Mouse (Mus musculus) hindbrain, postnatal 0 days (tissue): Measurements from ENCODE around the gene Card19. TPM values are rescaled to one million over a fixed set of nuclear protein-coding genes. Genes with fewer than 3 reads are reported as not detected.

Source experiments
- ATAC-seq: fragments of 200-750 bp; cut with Nextera tagmentation; 2 replicates; pipeline ENCODE4 v1.8.0; 2017; ENCODE audit warnings: mild to moderate bottlenecking, moderate TSS enrichment, moderate library complexity
- DNase-seq: peaks from one replicate; pipeline ENCODE4 v3.0.0-alpha.2; 2015; ENCODE audit warnings: low spot score
- H3K27ac ChIP-seq: fragments of 300-500 bp; sonication (generic); 2 replicates; pipeline ENCODE4 v1.5.1; 2014; ENCODE audit warnings: mild to moderate bottlenecking
- H3K27me3 ChIP-seq: fragments of 300-500 bp; sonication (generic); 2 replicates; pipeline ENCODE4 v1.6.1; 2014; ENCODE audit warnings: low read length, mixed read lengths; ENCODE audit not compliant: insufficient read depth
- H3K36me3 ChIP-seq: fragments of 300-500 bp; sonication (generic); 2 replicates; pipeline ENCODE4 v1.6.1; 2014; ENCODE audit warnings: low read length, mixed read lengths; ENCODE audit not compliant: insufficient read depth
- H3K4me1 ChIP-seq: fragments of 300-500 bp; sonication (generic); 2 replicates; pipeline ENCODE4 v1.6.1; 2014; ENCODE audit warnings: antibody characterized with exemption, low read length, mixed read lengths; ENCODE audit not compliant: insufficient read depth
- H3K4me2 ChIP-seq: fragments of 300-500 bp; sonication (generic); 2 replicates; pipeline ENCODE4 v1.6.1; 2014; ENCODE audit warnings: low read depth, mild to moderate bottlenecking, low read length, moderate library complexity, mixed read lengths
- H3K4me3 ChIP-seq: fragments of 300-500 bp; sonication (generic); 2 replicates; pipeline ENCODE4 v1.5.1; 2014; ENCODE audit warnings: low read length
- H3K9ac ChIP-seq: fragments of 300-500 bp; sonication (generic); replicated peaks from 2 replicates; pipeline ENCODE4 v1.6.1; 2014; ENCODE audit warnings: mild to moderate bottlenecking, low read length, moderate library complexity, mixed read lengths
- H3K9me3 ChIP-seq: fragments of 300-500 bp; sonication (generic); 2 replicates; pipeline ENCODE4 v1.6.1; 2016; ENCODE audit warnings: low read length, mixed read lengths
- CTCF ChIP-seq: IDR thresholded peaks from 2 replicates; pipeline ENCODE4 v1.5.1; 2016; ENCODE audit warnings: antibody characterized with exemption, control low read depth, low read depth
- WGBS: fragments of 180-500 bp; shearing (Covaris S2); extraction: QIAGEN DNeasy Blood & Tissue Kit; methylation state at CpG from one replicate; pipeline ENCODE4 v1.1.7; 2014; 5-methylcytosine and 5-hydroxymethylcytosine counted together
- polyA plus RNA-seq: library from polyadenylated mRNA; unstranded; fragments of >200 nt; fragmentation: Nextera tagmentation; extraction: Ambion mirVana; gene quantifications from 2 replicates; pipeline ENCODE4 v1.2.1, GENCODE M21; 2015
- total RNA-seq: library from RNA; depleted of rRNA; stranded (reverse); fragments of >200 nt; gene quantifications from 2 replicates; pipeline ENCODE4 v1.2.3, GENCODE M21; 2014

The Card19 gene
- total and polyA plus RNA-seq, 2 experiments from 2014 or later, result 18.4 to 49.6 TPM

- no peak for TF ChIP-seq CTCF
- Histone ChIP-seq H3K36me3 (no peaks in the 10 kb centered on the region), H3K27ac (no peak overlapping the region), H3K9me3 (no peaks in the 10 kb centered on the region), H3K9ac (no peak overlapping the region), H3K4me2 (no peak overlapping the region), H3K27me3 (no peaks in the 10 kb centered on the region), H3K4me3 (no peak overlapping the region), H3K4me1 (peaks cover 17% of the 10 kb centered on the region)
- 36% methylated on average over 3 of the region's 3 CpGs for WGBS
- no peak for ATAC-seq
- no peak for DNase-seq
Observed at GRCm38 (mm10) chr13:49218651-49219050, 2.8 kb upstream of the Card19 start.

- H3K36me3 ChIP-seq, result no peaks in the 10 kb centered on the region
- no peak overlapping the region for H3K9ac ChIP-seq
- ATAC-seq (no peak), DNase-seq (no peak)
- no peak overlapping the region for H3K4me3 ChIP-seq
- H3K9me3 ChIP-seq, result no peaks in the 10 kb centered on the region
- H3K27me3 ChIP-seq, result no peaks in the 10 kb centered on the region
- H3K27ac ChIP-seq, result peak overlapping the region; percentile 59; the same call in 1 of the 2 replicates
- TF ChIP-seq CTCF, result no peak
- 61% methylated on average over 9 of the region's 9 CpGs for WGBS
- peaks cover 21% of the 10 kb centered on the region for H3K4me1 ChIP-seq
- H3K4me2 ChIP-seq, result no peak overlapping the region
Observed at GRCm38 (mm10) chr13:49216808-49217561, 1.1 kb upstream of the Card19 start.

- peak overlapping the region; percentile 68; the same call in 1 of the 2 replicates for H3K9ac ChIP-seq
- H3K4me3 ChIP-seq, result peak overlapping the region; percentile 65
- H3K27ac ChIP-seq, result peak overlapping the region; percentile 59; the same call in 1 of the 2 replicates
- no peaks in the 10 kb centered on the region for H3K27me3 ChIP-seq
- 7% methylated on average over 17 of the region's 17 CpGs for WGBS
- peak overlapping the region; percentile 90 for H3K4me2 ChIP-seq
- TF ChIP-seq CTCF, result 0 out of 2 replicates have a peak, but pooled peaks have one; percentile 5
- H3K4me1 ChIP-seq, result peaks cover 28% of the 10 kb centered on the region
- no peaks in the 10 kb centered on the region for H3K36me3 ChIP-seq
- no peaks in the 10 kb centered on the region for H3K9me3 ChIP-seq
- DNase-seq (no peak), ATAC-seq (no peak)
Observed at GRCm38 (mm10) chr13:49216220-49216552, 349 bp upstream of the Card19 start.

- no peak for TF ChIP-seq CTCF
- peaks cover 28% of the 10 kb centered on the region for H3K4me1 ChIP-seq
- 13% methylated on average over 5 of the region's 5 CpGs for WGBS
Observed at GRCm38 (mm10) chr13:49215128-49215503, 721 bp downstream of the Card19 start.

GRCm38 (mm10) chr13:49214454-49214853 lies 1.4 kb downstream of the Card19 start:
- H3K9ac ChIP-seq, result peak overlapping the region; percentile 68; the same call in 1 of the 2 replicates

More at GRCm38 (mm10) chr13:49215128-49215503, 721 bp downstream of the Card19 start:
- ATAC-seq (no peak), DNase-seq (no peak)
- no peaks in the 10 kb centered on the region for H3K36me3 ChIP-seq
- H3K4me2 ChIP-seq, result peak overlapping the region; percentile 90
- no peaks in the 10 kb centered on the region for H3K27me3 ChIP-seq
- H3K27ac ChIP-seq, result peak overlapping the region; percentile 59; the same call in 1 of the 2 replicates
- H3K9ac ChIP-seq, result peak overlapping the region; percentile 68
- peak overlapping the region; percentile 65 for H3K4me3 ChIP-seq
- H3K9me3 ChIP-seq, result no peaks in the 10 kb centered on the region

GRCm38 (mm10) chr13:49213531-49213932 lies 2.3 kb downstream of the Card19 start:
- ATAC-seq (no peak), DNase-seq (peak; percentile 7)
- WGBS, result 36% methylated on average over 4 of the region's 4 CpGs
- no peak for TF ChIP-seq CTCF
- Histone ChIP-seq H3K4me1 (peaks cover 28% of the 10 kb centered on the region), H3K27ac (peak overlapping the region; percentile 48; the same call in 1 of the 2 replicates), H3K4me2 (peak overlapping the region; percentile 3; the same call in 1 of the 2 replicates), H3K9me3 (no peaks in the 10 kb centered on the region), H3K36me3 (no peaks in the 10 kb centered on the region), H3K4me3 (no peak overlapping the region), H3K9ac (no peak overlapping the region; the same call in 1 of the 2 replicates), H3K27me3 (no peaks in the 10 kb centered on the region)

More at GRCm38 (mm10) chr13:49214454-49214853, 1.4 kb downstream of the Card19 start:
- H3K27ac ChIP-seq, result no peak overlapping the region
- ATAC-seq (no peak), DNase-seq (peak; percentile 32)
- no peak for TF ChIP-seq CTCF
- H3K36me3 ChIP-seq, result no peaks in the 10 kb centered on the region
- H3K27me3 ChIP-seq, result no peaks in the 10 kb centered on the region
- H3K4me1 ChIP-seq, result peaks cover 28% of the 10 kb centered on the region
- peak overlapping the region; percentile 90 for H3K4me2 ChIP-seq
- WGBS, result 56% methylated on average over 3 of the region's 3 CpGs
- H3K9me3 ChIP-seq, result no peaks in the 10 kb centered on the region
- no peak overlapping the region for H3K4me3 ChIP-seq
